Mouse (Mus musculus) heart, adult 2 months (tissue): ENCODE results near the gene Ift81. TPM values are rescaled to one million over a fixed set of nuclear protein-coding genes. Genes with fewer than 3 reads are reported as not detected.
A peak's percentile ranks its signal among the peaks of the same experiment; 100 is the strongest.

Experiments used
- DNase-seq, 2 experiments: peaks; one replicate each; pipeline ENCODE4 v3.0.0; 2021
- H3K27ac ChIP-seq: fragments of 200-600 bp; 2 replicates; pipeline ENCODE4 v1.8.1; 2022
- H3K27me3 ChIP-seq: fragments of 200-500 bp; 2 replicates; pipeline ENCODE4 v1.6.1; 2012; ENCODE audit warnings: mild to moderate bottlenecking, low read length, inconsistent platforms, mixed read lengths; ENCODE audit not compliant: control insufficient read depth, insufficient read depth
- H3K36me3 ChIP-seq: fragments of 200-500 bp; 2 replicates; pipeline ENCODE4 v1.6.1; 2012; ENCODE audit warnings: low read length, inconsistent platforms; ENCODE audit not compliant: control insufficient read depth, insufficient read depth
- H3K4me1 ChIP-seq: fragments of 200-500 bp; 2 replicates; pipeline ENCODE4 v1.6.1; 2011; ENCODE audit warnings: low read length; ENCODE audit not compliant: control insufficient read depth, insufficient read depth
- H3K4me3 ChIP-seq: fragments of 200-600 bp; 2 replicates; pipeline ENCODE4 v1.8.1; 2022
- H3K79me2 ChIP-seq: fragments of 200-500 bp; replicated peaks from 2 replicates; pipeline ENCODE4 v1.6.1; 2012; ENCODE audit warnings: mild to moderate bottlenecking, inconsistent platforms, low read length, moderate library complexity, mixed read lengths; ENCODE audit not compliant: control insufficient read depth, insufficient read depth
- H3K9ac ChIP-seq: fragments of 200-500 bp; 2 replicates; pipeline ENCODE4 v1.6.1; 2012; ENCODE audit warnings: low read depth, mild to moderate bottlenecking, control low read depth, inconsistent platforms, low read length, mixed read lengths
- CTCF ChIP-seq: fragments of 200-600 bp; IDR thresholded peaks from 2 replicates; pipeline ENCODE4 v1.8.1; 2022; ENCODE audit warnings: antibody characterized with exemption, mild to moderate bottlenecking, moderate library complexity
- EP300 ChIP-seq: fragments of 200-500 bp; IDR thresholded peaks from 2 replicates; pipeline ENCODE4 v1.6.1; 2011; ENCODE audit warnings: low read depth, low read length, control low read depth; ENCODE audit not compliant: insufficient read depth
- POLR2A ChIP-seq: fragments of 200-500 bp; IDR thresholded peaks from 2 replicates; pipeline ENCODE4 v1.6.1; 2011; ENCODE audit warnings: mild to moderate bottlenecking, low read depth, low read length, control low read depth; ENCODE audit not compliant: insufficient read depth
- WGBS: fragments of 180-500 bp; shearing (Covaris S2); methylation state at CpG from one replicate; pipeline ENCODE4 v1.1.7; 2018; 5-methylcytosine and 5-hydroxymethylcytosine counted together
- intact Hi-C: fragments of 180-260 bp; cut with DNase I; formaldehyde crosslinking; loops from one replicate; pipeline ENCODE4 v1.15.1; 2025
- polyA plus RNA-seq: library from polyadenylated mRNA; depleted of rRNA; stranded (reverse); fragments of >200 nt; gene quantifications from 2 replicates; pipeline ENCODE4 v1.2.3, GENCODE M21; 2012
- total RNA-seq, 2 experiments: library from RNA; stranded (reverse); gene quantifications; 2 replicates each; pipeline ENCODE4 v1.2.3; 2021

Ift81 gene
- total and polyA plus RNA-seq, 3 experiments = 11.4 to 97.0 (median 78.1) TPM

DNA sequence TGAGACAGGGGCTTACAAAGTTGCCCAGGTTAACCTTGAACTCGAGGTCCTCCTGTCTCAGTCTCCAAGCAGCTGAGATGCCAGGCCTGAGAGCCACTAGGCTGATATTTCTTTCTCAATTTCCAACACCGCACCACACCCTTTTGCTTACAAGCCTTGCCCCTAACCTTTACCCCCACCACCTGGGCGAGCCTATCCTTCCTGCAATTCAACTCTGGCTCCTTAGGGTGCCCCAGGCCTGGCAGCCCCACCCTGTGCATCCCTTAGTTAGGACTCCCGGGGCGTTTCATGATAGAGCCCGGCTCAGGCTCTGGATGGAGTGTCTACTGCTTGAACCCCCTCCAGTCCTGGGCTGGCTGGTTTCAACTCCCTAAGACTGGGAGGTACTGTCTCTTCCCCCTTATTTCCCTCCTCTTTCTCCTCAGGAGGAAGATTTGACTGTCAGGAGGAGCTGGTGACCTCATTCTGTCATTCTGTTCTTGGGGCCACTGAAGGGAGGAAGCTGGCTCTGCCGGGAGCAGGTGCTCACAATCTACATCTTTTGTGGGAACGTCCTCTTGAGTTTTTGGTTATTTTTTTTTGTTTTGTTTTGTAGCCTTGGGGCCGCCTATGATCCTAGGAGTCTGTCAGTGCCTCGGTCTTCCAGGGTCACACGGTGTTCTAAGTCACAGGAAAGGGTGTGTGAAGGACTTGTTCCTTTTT is 98.1 kb downstream of the Ift81 start:
- peaks cover 21% of the 10 kb centered on the region for H3K4me1 ChIP-seq
- no peaks in the 10 kb centered on the region for H3K79me2 ChIP-seq
- intact Hi-C loops = no loop called here
- H3K9ac ChIP-seq = no peak overlapping the region
- no peak for TF ChIP-seq POLR2A
- TF ChIP-seq EP300 = no peak
- no peak for TF ChIP-seq CTCF
- no peak for DNase-seq
- no peaks in the 10 kb centered on the region for H3K27me3 ChIP-seq
- H3K4me3 ChIP-seq = no peak overlapping the region
- WGBS = 53% methylated on average over 11 of the region's 11 CpGs
- H3K36me3 ChIP-seq = no peaks in the 10 kb centered on the region
- no peak overlapping the region; the same call in 1 of the 2 replicates for H3K27ac ChIP-seq

DNA sequence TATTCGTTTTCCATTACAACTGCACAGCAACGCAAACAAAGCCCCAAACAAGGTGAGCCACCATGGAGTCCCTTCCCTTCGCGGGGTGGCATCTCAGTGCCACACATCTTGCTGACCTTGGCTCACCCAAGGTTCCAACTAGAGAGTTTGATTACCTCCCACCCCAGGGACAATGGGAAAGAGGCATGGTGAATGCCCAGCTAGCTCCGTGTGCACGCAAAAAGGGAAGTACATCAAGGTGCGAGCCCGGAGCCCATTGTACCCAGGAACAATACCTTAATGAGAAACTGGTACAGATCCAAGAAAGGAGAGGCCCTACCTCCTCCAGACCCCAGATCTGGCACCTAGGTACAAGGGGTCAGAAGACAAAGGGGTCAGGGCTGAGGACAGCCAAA is 100.2 kb downstream of the Ift81 start:
- Histone ChIP-seq H3K27ac (peak overlapping the region; percentile 52), H3K27me3 (no peaks in the 10 kb centered on the region), H3K79me2 (no peaks in the 10 kb centered on the region), H3K4me3 (no peak overlapping the region), H3K4me1 (peaks cover 17% of the 10 kb centered on the region), H3K9ac (no peak overlapping the region), H3K36me3 (no peaks in the 10 kb centered on the region)
- no peak for TF ChIP-seq EP300
- TF ChIP-seq CTCF = no peak
- TF ChIP-seq POLR2A = no peak
- intact Hi-C loops = no loop called here
- WGBS = 17% methylated on average over 8 of the region's 8 CpGs
- DNase-seq = no peak

DNA sequence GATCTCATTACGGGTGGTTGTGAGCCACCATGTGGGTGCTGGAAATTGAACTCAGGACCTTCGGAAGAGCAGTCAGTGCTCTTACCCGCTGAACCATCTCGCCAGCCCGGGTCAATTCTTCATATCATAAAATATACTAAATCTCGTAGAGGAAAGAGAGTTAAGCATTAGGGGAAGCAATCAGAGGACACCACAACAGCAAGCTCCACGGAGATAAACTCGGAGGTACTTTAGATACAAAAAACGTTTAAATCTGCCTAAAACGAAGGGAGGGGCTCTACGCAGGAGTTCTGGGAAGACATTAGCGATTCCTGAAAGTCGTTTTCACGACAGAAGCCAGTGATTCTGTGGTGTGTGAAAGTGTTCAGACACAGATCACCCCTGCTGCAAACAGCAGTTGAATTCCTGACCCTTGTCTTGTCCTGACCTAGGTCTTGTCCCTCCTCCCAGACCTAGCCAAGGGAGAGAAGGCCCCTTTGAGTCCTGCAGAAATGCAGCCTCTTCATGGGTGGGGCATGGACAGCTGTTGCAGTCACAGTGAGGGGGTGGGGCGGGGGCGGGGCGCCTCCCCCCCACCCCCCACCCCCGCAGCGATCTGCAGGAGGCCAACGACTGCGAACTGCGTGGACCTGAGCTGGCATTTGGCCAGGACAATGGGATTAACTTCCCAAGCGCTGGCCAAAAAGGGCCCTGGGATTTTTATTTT is 100.7 kb downstream of the Ift81 start:
- Histone ChIP-seq H3K9ac (no peak overlapping the region), H3K4me1 (peaks cover 17% of the 10 kb centered on the region), H3K36me3 (no peaks in the 10 kb centered on the region), H3K79me2 (no peaks in the 10 kb centered on the region), H3K27ac (peak overlapping the region; percentile 52), H3K4me3 (no peak overlapping the region), H3K27me3 (no peaks in the 10 kb centered on the region)
- intact Hi-C loops = no loop called here
- 50% methylated on average over 23 of the region's 23 CpGs for WGBS
- TF ChIP-seq POLR2A = no peak
- no peak for TF ChIP-seq EP300
- no peak for TF ChIP-seq CTCF
- DNase-seq = no peak

DNA sequence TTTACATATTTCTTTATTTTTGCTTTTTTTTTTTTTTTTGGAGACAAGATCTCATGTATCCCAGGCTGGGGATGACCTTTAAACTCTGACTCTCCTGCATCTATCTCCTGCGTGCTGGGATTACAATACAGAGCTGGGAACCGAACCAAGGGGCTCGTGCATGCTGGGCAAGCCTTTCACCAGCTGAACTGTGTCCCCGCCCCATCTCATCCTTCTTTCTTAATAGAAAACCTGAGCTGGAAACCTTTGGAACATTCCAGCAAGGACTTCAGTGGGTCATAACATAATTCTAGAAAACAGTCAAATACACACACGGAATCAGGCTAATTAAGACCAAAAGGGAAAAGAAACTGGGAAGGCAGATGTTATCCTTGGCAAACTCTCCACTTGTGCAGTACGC is 102.3 kb downstream of the Ift81 start:
- H3K36me3 ChIP-seq = no peaks in the 10 kb centered on the region
- no peaks in the 10 kb centered on the region for H3K27me3 ChIP-seq
- TF ChIP-seq CTCF = no peak
- TF ChIP-seq EP300 = no peak
- TF ChIP-seq POLR2A = no peak
- H3K9ac ChIP-seq = no peak overlapping the region
- 40% methylated on average over 6 of the region's 6 CpGs for WGBS
- H3K79me2 ChIP-seq = no peaks in the 10 kb centered on the region
- peaks cover 13% of the 10 kb centered on the region for H3K4me1 ChIP-seq
- H3K4me3 ChIP-seq = no peak overlapping the region
- intact Hi-C loops = no loop called here
- DNase-seq = no peak
- H3K27ac ChIP-seq = peak overlapping the region; percentile 93

DNA sequence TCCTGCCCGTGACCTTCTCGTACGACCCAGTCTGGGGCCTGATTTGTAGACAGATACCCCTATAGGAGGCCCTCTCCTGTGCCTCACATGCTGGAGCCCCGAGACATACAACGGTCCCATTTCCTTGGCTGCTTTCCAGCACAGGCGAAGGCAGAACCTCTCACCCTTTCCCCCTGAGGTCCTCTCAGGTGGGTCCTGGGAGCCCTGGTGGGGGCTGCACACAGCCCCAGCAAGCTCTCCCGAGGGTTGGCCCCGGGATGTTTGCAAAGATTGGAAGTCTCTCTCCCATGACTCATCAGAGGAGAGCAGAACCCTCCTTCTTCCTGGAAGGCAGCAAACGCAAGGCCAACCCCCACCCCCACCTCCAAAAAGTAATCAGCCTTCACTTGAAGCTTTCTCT is 102.9 kb downstream of the Ift81 start:
- peaks cover 13% of the 10 kb centered on the region for H3K4me1 ChIP-seq
- peak; percentile 32 to 49 for DNase-seq
- no peaks in the 10 kb centered on the region for H3K36me3 ChIP-seq
- H3K4me3 ChIP-seq = no peak overlapping the region
- WGBS = 10% methylated on average over 9 of the region's 9 CpGs
- no peaks in the 10 kb centered on the region for H3K79me2 ChIP-seq
- intact Hi-C loops = loop anchor here (2.0 kb wide), 1 partner anchor 13 kb away; no protein-coding TSS in a partner anchor
- peak overlapping the region; percentile 93 for H3K27ac ChIP-seq
- no peaks in the 10 kb centered on the region for H3K27me3 ChIP-seq
- H3K9ac ChIP-seq = peak overlapping the region; percentile 41
- no peak for TF ChIP-seq CTCF
- no peak for TF ChIP-seq EP300
- no peak for TF ChIP-seq POLR2A
